Mouse (Mus musculus) spleen, adult 18-20 months (tissue): ENCODE data around the gene Rbms1.

ENCODE experiments used
- DNase-seq, 2 experiments: peaks; one replicate each; pipeline ENCODE4 v3.0.0; 2022; ENCODE audit warnings: mixed read lengths in 2 of 2

The Rbms1 gene

GRCm38 (mm10) chr2:60914524-60915280 is 48.3 kb downstream of the Rbms1 start:
- DNase-seq: no peak

GRCm38 (mm10) chr2:60913281-60913680 is 49.7 kb downstream of the Rbms1 start:
- no peak for DNase-seq

- DNase-seq: no peak
Observed at GRCm38 (mm10) chr2:60911716-60912115, 51.3 kb downstream of the Rbms1 start.

- DNase-seq: no peak
Observed at GRCm38 (mm10) chr2:60910820-60911219, 52.2 kb downstream of the Rbms1 start.

GRCm38 (mm10) chr2:60908551-60908950 is 54.4 kb downstream of the Rbms1 start:
- no peak for DNase-seq

GRCm38 (mm10) chr2:60908116-60908515 is 54.9 kb downstream of the Rbms1 start:
- no peak for DNase-seq

GRCm38 (mm10) chr2:60905283-60905682 is 57.7 kb downstream of the Rbms1 start:
- DNase-seq: no peak

GRCm38 (mm10) chr2:60904141-60904540 is 58.9 kb downstream of the Rbms1 start:
- no peak for DNase-seq

GRCm38 (mm10) chr2:60903535-60903934 is 59.5 kb downstream of the Rbms1 start:
- no peak for DNase-seq

GRCm38 (mm10) chr2:60902446-60903137 is 60.4 kb downstream of the Rbms1 start:
- DNase-seq: no peak

- DNase-seq: no peak
Observed at GRCm38 (mm10) chr2:60901511-60901951, 61.5 kb downstream of the Rbms1 start.

GRCm38 (mm10) chr2:60901013-60901412 is 62.0 kb downstream of the Rbms1 start:
- no peak for DNase-seq

- DNase-seq: no peak
Observed at GRCm38 (mm10) chr2:60893042-60893441, 70.0 kb downstream of the Rbms1 start.

GRCm38 (mm10) chr2:60883931-60884330 is 79.1 kb downstream of the Rbms1 start:
- DNase-seq: no peak

- DNase-seq: no peak
Observed at GRCm38 (mm10) chr2:60883043-60883365, 80.0 kb downstream of the Rbms1 start.

GRCm38 (mm10) chr2:60882202-60883042 is 80.6 kb downstream of the Rbms1 start:
- no peak for DNase-seq

GRCm38 (mm10) chr2:60881571-60882041 is 81.4 kb downstream of the Rbms1 start:
- no peak for DNase-seq

- DNase-seq: peak; percentile 69 to 76
Observed at GRCm38 (mm10) chr2:60880789-60881570, 82.0 kb downstream of the Rbms1 start.

GRCm38 (mm10) chr2:60879966-60880788 is 82.8 kb downstream of the Rbms1 start:
- no peak for DNase-seq

GRCm38 (mm10) chr2:60879141-60879818 is 83.7 kb downstream of the Rbms1 start:
- DNase-seq: no peak
